Mouse (Mus musculus): ENCODE results near the gene Arhgap31. TPM values are rescaled to one million over a fixed set of nuclear protein-coding genes. Genes with fewer than 3 reads are reported as not detected.

Gene Arhgap31
- polyA plus RNA-seq, 1 experiment from 2014 or later: 1.6 TPM

- H3K36me3 ChIP-seq (replicated peaks; ENCODE audit: insufficient read depth, low read length): no peaks in the 10 kb centered on the region
- no peaks in the 10 kb centered on the region for H3K9me3 ChIP-seq (ENCODE audit: low read length)
- no peaks in the 10 kb centered on the region for H3K27me3 ChIP-seq (ENCODE audit: insufficient read depth, low read length)
- no peak for ATAC-seq
- 46% methylated on average over 6 of the region's 6 CpGs for WGBS (ENCODE audit: insufficient replicate concordance)
- no peak overlapping the region for H3K4me2 ChIP-seq (ENCODE audit: low read depth, low read length)
- H3K4me3 ChIP-seq (ENCODE audit: low read depth, low read length): no peak overlapping the region
- peak; percentile 70 for DNase-seq
- no peak overlapping the region for H3K9ac ChIP-seq (replicated peaks)
- H3K4me1 ChIP-seq (ENCODE audit: insufficient read depth): 0 out of 2 replicates have a peak, but pooled peaks cover 3% of the 10 kb centered on the region
- no peak overlapping the region for H3K27ac ChIP-seq (ENCODE audit: low read depth)
- TF ChIP-seq CTCF (IDR thresholded peaks at IDR 0.05; ENCODE audit: low read depth) (peak; percentile 75), EP300 (IDR thresholded peaks at IDR 0.05; ENCODE audit: low read depth) (no peak)
Measured at GRCm38 (mm10) chr16:38632147-38632546, 80.9 kb downstream of the Arhgap31 start.

GRCm38 (mm10) chr16:38625811-38626369, 87.2 kb downstream of the Arhgap31 start:
- 56% methylated on average over 10 of the region's 10 CpGs for WGBS (ENCODE audit: insufficient replicate concordance)
- ATAC-seq: no peak
- Histone ChIP-seq H3K4me1 (ENCODE audit: insufficient read depth) (no peaks in the 10 kb centered on the region), H3K36me3 (replicated peaks; ENCODE audit: insufficient read depth, low read length) (no peaks in the 10 kb centered on the region), H3K9ac (replicated peaks) (no peak overlapping the region), H3K27me3 (ENCODE audit: insufficient read depth, low read length) (no peaks in the 10 kb centered on the region), H3K9me3 (ENCODE audit: low read length) (no peaks in the 10 kb centered on the region), H3K4me3 (ENCODE audit: low read depth, low read length) (no peak overlapping the region), H3K27ac (ENCODE audit: low read depth) (no peak overlapping the region), H3K4me2 (ENCODE audit: low read depth, low read length) (no peak overlapping the region)
- DNase-seq: no peak
- no peak for TF ChIP-seq CTCF (IDR thresholded peaks at IDR 0.05; ENCODE audit: low read depth)
- peak; percentile 31; the same call in 1 of the 2 replicates for TF ChIP-seq EP300 (IDR thresholded peaks at IDR 0.05; ENCODE audit: low read depth)

- Histone ChIP-seq H3K9me3 (ENCODE audit: low read length) (no peaks in the 10 kb centered on the region), H3K9ac (replicated peaks) (no peak overlapping the region), H3K36me3 (replicated peaks; ENCODE audit: insufficient read depth, low read length) (no peaks in the 10 kb centered on the region), H3K27me3 (ENCODE audit: insufficient read depth, low read length) (no peaks in the 10 kb centered on the region), H3K4me3 (ENCODE audit: low read depth, low read length) (no peak overlapping the region), H3K27ac (ENCODE audit: low read depth) (no peak overlapping the region), H3K4me1 (ENCODE audit: insufficient read depth) (no peaks in the 10 kb centered on the region), H3K4me2 (ENCODE audit: low read depth, low read length) (no peak overlapping the region)
- no peak for DNase-seq
- ATAC-seq: no peak
- TF ChIP-seq CTCF (IDR thresholded peaks at IDR 0.05; ENCODE audit: low read depth) (no peak), EP300 (IDR thresholded peaks at IDR 0.05; ENCODE audit: low read depth) (no peak)
- 69% methylated on average over 7 of the region's 7 CpGs for WGBS (ENCODE audit: insufficient replicate concordance)
Measured at GRCm38 (mm10) chr16:38625411-38625810, 87.7 kb downstream of the Arhgap31 start.

- Histone ChIP-seq H3K27ac (ENCODE audit: low read depth) (no peak overlapping the region), H3K4me2 (ENCODE audit: low read depth, low read length) (no peak overlapping the region), H3K4me1 (ENCODE audit: insufficient read depth) (no peaks in the 10 kb centered on the region), H3K9me3 (ENCODE audit: low read length) (no peaks in the 10 kb centered on the region), H3K9ac (replicated peaks) (no peak overlapping the region), H3K27me3 (ENCODE audit: insufficient read depth, low read length) (no peaks in the 10 kb centered on the region), H3K36me3 (replicated peaks; ENCODE audit: insufficient read depth, low read length) (no peaks in the 10 kb centered on the region), H3K4me3 (ENCODE audit: low read depth, low read length) (no peak overlapping the region)
- no peak for TF ChIP-seq EP300 (IDR thresholded peaks at IDR 0.05; ENCODE audit: low read depth)
- TF ChIP-seq CTCF (IDR thresholded peaks at IDR 0.05; ENCODE audit: low read depth): no peak
- 73% methylated on average over 11 of the region's 11 CpGs for WGBS (ENCODE audit: insufficient replicate concordance)
- ATAC-seq (no peak), DNase-seq (no peak)
Measured at GRCm38 (mm10) chr16:38624303-38624702, 88.8 kb downstream of the Arhgap31 start.

GRCm38 (mm10) chr16:38622283-38622682, 90.8 kb downstream of the Arhgap31 start:
- H3K4me3 ChIP-seq (ENCODE audit: low read depth, low read length): no peak overlapping the region
- H3K9me3 ChIP-seq (ENCODE audit: low read length): no peaks in the 10 kb centered on the region
- no peaks in the 10 kb centered on the region for H3K27me3 ChIP-seq (ENCODE audit: insufficient read depth, low read length)
- TF ChIP-seq CTCF (IDR thresholded peaks at IDR 0.05; ENCODE audit: low read depth) (peak; percentile 38; the same call in 1 of the 2 replicates), EP300 (IDR thresholded peaks at IDR 0.05; ENCODE audit: low read depth) (no peak)
- no peak overlapping the region for H3K4me2 ChIP-seq (ENCODE audit: low read depth, low read length)
- no peak for ATAC-seq
- H3K36me3 ChIP-seq (replicated peaks; ENCODE audit: insufficient read depth, low read length): no peaks in the 10 kb centered on the region
- DNase-seq: no peak
- no peaks in the 10 kb centered on the region for H3K4me1 ChIP-seq (ENCODE audit: insufficient read depth)
- 59% methylated on average over 2 of the region's 2 CpGs for WGBS (ENCODE audit: insufficient replicate concordance)
- H3K9ac ChIP-seq (replicated peaks): no peak overlapping the region
- H3K27ac ChIP-seq (ENCODE audit: low read depth): no peak overlapping the region

GRCm38 (mm10) chr16:38620696-38621450, 92.2 kb downstream of the Arhgap31 start:
- no peak for ATAC-seq
- Histone ChIP-seq H3K36me3 (replicated peaks; ENCODE audit: insufficient read depth, low read length) (no peaks in the 10 kb centered on the region), H3K27me3 (ENCODE audit: insufficient read depth, low read length) (no peaks in the 10 kb centered on the region), H3K4me2 (ENCODE audit: low read depth, low read length) (no peak overlapping the region), H3K4me1 (ENCODE audit: insufficient read depth) (no peaks in the 10 kb centered on the region), H3K4me3 (ENCODE audit: low read depth, low read length) (no peak overlapping the region), H3K9ac (replicated peaks) (no peak overlapping the region), H3K9me3 (ENCODE audit: low read length) (no peaks in the 10 kb centered on the region), H3K27ac (ENCODE audit: low read depth) (no peak overlapping the region)
- TF ChIP-seq EP300 (IDR thresholded peaks at IDR 0.05; ENCODE audit: low read depth): no peak
- TF ChIP-seq CTCF (IDR thresholded peaks at IDR 0.05; ENCODE audit: low read depth): no peak
- 84% methylated on average over 16 of the region's 16 CpGs for WGBS (ENCODE audit: insufficient replicate concordance)
- no peak for DNase-seq

All from liver, postnatal 0 days (tissue).